Mouse (Mus musculus) layer of hippocampus, adult 8-10 months (tissue): ENCODE measurements around the gene Ttc17. TPM values are rescaled to one million over a fixed set of nuclear protein-coding genes. Genes with fewer than 3 reads are reported as not detected.

ENCODE experiments used
- DNase-seq, 2 experiments: peaks; one replicate each; pipeline ENCODE4 v3.0.0; 2022; ENCODE audit warnings: low spot score in 2 of 2
- total RNA-seq, 4 experiments: library from RNA; stranded (reverse); gene quantifications; 2 replicates each; pipeline ENCODE4 v1.2.4; 2022

The Ttc17 gene
- total RNA-seq, 4 experiments from 2014 or later, result 37.3 to 39.9 (median 38.4) TPM

GRCm38 (mm10) chr2:94301749-94302148 is 104.7 kb downstream of the Ttc17 start:
- DNase-seq, result no peak

GRCm38 (mm10) chr2:94297467-94297866 is 109.0 kb downstream of the Ttc17 start:
- no peak for DNase-seq

GRCm38 (mm10) chr2:94290483-94290882 is 116.0 kb downstream of the Ttc17 start:
- peak; percentile 67 to 77 for DNase-seq

- DNase-seq, result no peak
Measured at GRCm38 (mm10) chr2:94289659-94290058, 116.8 kb downstream of the Ttc17 start.

- DNase-seq, result peak; percentile 39 to 47
Measured at GRCm38 (mm10) chr2:94289169-94289568, 117.3 kb downstream of the Ttc17 start.

GRCm38 (mm10) chr2:94288086-94288485 is 118.4 kb downstream of the Ttc17 start:
- no peak for DNase-seq

GRCm38 (mm10) chr2:94287435-94287834 is 119.1 kb downstream of the Ttc17 start:
- DNase-seq, result no peak

- DNase-seq, result no peak
Measured at GRCm38 (mm10) chr2:94283526-94283925, 123.0 kb downstream of the Ttc17 start.

GRCm38 (mm10) chr2:94279596-94279995 is 126.9 kb downstream of the Ttc17 start:
- DNase-seq, result no peak

GRCm38 (mm10) chr2:94276103-94276502 is 130.4 kb downstream of the Ttc17 start:
- DNase-seq, result no peak

- DNase-seq, result no peak
Measured at GRCm38 (mm10) chr2:94275658-94276057, 130.8 kb downstream of the Ttc17 start.

GRCm38 (mm10) chr2:94273154-94274021 is 133.1 kb downstream of the Ttc17 start:
- DNase-seq, result peak; percentile 77 to 79

- DNase-seq, result no peak
Measured at GRCm38 (mm10) chr2:94271176-94271575, 135.3 kb downstream of the Ttc17 start.

- DNase-seq, result no peak
Measured at GRCm38 (mm10) chr2:94268835-94269234, 137.7 kb downstream of the Ttc17 start.

GRCm38 (mm10) chr2:94267213-94267850 is 139.2 kb downstream of the Ttc17 start:
- no peak for DNase-seq

- DNase-seq, result no peak
Measured at GRCm38 (mm10) chr2:94266381-94267160, 139.9 kb downstream of the Ttc17 start.

- peak in 1 of 2 experiments; percentile 57 for DNase-seq
Measured at GRCm38 (mm10) chr2:94265221-94266191, 141.0 kb downstream of the Ttc17 start.

GRCm38 (mm10) chr2:94264631-94265098 is 141.8 kb downstream of the Ttc17 start:
- no peak for DNase-seq

GRCm38 (mm10) chr2:94264006-94264405 is 142.5 kb downstream of the Ttc17 start:
- DNase-seq, result no peak

GRCm38 (mm10) chr2:94263530-94263937 is 143.0 kb downstream of the Ttc17 start:
- DNase-seq, result no peak
